Mouse (Mus musculus) CD4-positive helper T cell, adult 2 months (primary cell): ENCODE measurements at regions not wholly inside any gene's neighbourhood (a gene's known extent, or its start where the extent isn't known, plus 50 kb on each side); places are given as distances from the start of the nearest gene placed in this dataset.

Experiments
- DNase-seq: peaks from one replicate; pipeline ENCODE4 v3.0.0-alpha.2; 2012; ENCODE audit warnings: low read depth, missing footprints, low spot score

DNA sequence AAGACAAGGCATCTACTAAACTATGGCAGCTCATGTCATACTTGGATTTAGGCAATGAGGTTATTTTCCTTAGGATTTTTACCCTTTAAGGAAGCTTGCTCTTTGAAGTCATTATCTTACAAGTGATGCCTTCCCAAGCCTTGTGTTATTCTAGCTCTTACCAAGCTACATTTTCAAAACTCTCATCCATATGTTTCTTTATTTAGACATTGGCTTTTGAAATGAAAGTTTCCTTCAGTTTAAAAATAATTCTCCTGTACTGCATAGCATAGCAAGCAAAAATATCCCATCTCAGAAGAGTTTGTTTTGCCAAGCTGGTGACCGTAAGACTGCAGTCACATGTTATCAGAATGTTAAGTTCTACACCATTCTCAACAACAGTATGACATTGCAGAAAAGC, 372.8 kb upstream of the Sptlc3 start:
- no peak for DNase-seq

DNA sequence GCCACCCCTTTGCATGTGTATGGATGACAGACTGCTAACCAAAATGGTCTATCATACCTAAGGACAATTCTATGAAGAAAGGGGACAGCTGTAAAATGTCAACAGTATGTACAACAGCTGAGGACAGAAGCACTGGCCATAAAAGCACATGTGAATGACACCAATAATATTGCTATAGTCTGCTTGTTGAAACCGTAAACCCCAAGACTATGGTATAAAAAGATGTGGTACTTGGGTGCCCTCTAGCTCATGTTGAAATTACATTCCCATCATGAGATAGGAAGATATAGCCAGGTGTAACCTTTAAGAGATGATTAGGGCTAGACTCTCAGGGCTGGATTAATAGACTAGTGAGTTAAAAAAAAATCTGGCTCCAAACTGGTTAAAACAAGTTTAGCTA, 361.6 kb upstream of the Sptlc3 start:
- DNase-seq: no peak

GRCm38 (mm10) chr2:139147004-139147403, 346.7 kb upstream of the Sptlc3 start:
- DNase-seq: no peak

DNA sequence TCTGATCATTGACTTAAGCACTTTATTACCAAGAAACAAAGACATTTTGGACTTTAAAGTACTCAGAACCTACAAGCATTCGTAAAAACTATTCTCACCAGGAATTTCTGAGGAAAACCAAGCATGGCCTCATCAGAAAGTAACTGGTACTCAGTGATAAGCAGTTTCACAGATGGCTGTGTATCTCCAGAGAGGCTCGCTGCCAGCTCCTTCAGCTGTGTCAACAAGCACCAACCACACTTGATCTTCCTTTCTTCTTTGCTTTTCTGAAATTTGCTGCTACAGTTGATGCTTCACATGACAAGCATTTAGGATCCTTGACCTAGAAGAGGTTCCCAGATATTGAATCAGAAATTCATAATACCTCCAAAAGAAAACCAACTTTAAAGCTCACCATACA, 314.1 kb upstream of the Sptlc3 start:
- DNase-seq: no peak

GRCm38 (mm10) chr2:139198281-139198680, 295.4 kb upstream of the Sptlc3 start:
- no peak for DNase-seq

- DNase-seq: no peak
Measured at GRCm38 (mm10) chr2:139207649-139208048, 286.1 kb upstream of the Sptlc3 start.

DNA sequence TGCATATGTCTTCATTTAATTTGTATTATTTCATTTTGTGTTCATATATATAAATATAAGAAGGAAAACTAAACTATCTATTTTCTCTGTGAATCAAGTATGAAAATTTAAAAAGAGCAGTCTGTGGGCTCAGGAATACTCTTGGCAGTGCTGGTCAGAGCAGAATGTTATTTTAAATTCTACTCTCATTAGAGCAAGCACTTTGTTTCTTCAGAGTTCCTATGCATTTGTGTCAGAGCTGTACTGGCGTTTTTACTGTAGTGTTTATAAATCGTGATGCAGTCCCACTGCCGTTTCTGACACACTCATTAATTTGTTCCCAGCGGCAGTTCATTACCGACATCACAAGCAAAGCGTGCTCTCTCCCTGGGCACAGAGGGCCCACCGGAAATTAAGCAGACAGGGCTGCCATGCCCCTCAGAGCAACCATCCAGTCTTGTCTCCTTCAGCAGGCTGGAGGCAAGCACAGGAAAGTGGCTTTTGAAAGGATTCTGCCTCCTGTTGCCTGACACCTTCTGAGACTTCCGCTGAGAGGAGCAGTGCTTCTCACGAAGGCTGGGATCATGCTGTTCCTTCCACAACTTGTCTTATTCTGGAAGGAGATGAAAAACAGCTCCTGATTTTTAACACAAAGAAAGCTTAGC, 272.8 kb upstream of the Sptlc3 start:
- DNase-seq: no peak

GRCm38 (mm10) chr2:139230453-139230852, 263.3 kb upstream of the Sptlc3 start:
- DNase-seq: no peak

- no peak for DNase-seq
Measured at GRCm38 (mm10) chr2:139250138-139250537, 243.6 kb upstream of the Sptlc3 start.

GRCm38 (mm10) chr2:139267119-139267518, 226.6 kb upstream of the Sptlc3 start:
- no peak for DNase-seq

GRCm38 (mm10) chr2:139276581-139276980, 217.1 kb upstream of the Sptlc3 start:
- no peak for DNase-seq

DNA sequence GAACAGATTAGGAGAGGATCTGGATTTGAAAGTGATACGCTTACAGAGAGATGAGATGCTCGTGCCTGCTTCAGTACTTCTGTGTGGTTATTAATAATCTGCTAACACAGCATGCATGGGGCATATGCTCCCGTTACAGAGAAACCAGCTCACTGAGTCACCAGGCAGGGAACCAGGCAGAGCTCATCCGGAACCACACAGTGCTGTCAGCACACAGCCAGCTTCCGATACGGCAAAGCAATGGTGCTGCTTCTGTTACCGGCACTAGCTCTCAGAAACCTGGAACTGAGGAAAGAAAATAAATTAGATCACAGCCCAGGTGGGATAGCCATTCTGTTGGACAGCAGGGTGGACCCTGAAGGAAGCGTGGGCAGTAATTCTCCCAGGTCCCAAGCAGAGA, 216.1 kb upstream of the Sptlc3 start:
- DNase-seq: no peak

DNA sequence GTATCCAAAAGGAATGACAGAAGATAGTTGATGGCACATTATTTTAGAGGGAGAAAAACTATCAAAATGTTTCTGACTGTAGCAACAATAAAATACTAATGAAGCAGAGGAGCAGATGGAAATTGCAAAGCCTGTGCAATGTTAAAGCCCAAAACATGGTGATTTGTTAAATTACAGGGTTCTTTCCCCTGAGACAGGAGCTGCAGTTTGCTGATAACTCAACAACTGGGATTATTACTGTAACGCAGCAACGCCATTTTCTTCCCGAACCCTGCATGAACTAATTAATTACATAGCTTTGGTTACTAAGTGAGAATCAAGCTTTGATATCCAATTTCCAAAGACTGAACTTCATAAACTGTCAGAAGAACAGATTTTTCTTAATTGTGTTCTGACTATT, 212.7 kb upstream of the Sptlc3 start:
- DNase-seq: no peak

- DNase-seq: no peak
Measured at GRCm38 (mm10) chr2:139284315-139284714, 209.4 kb upstream of the Sptlc3 start.

GRCm38 (mm10) chr2:139286446-139286845, 207.3 kb upstream of the Sptlc3 start:
- no peak for DNase-seq

- DNase-seq: no peak
Measured at GRCm38 (mm10) chr2:139298541-139299152, 195.1 kb upstream of the Sptlc3 start.

DNA sequence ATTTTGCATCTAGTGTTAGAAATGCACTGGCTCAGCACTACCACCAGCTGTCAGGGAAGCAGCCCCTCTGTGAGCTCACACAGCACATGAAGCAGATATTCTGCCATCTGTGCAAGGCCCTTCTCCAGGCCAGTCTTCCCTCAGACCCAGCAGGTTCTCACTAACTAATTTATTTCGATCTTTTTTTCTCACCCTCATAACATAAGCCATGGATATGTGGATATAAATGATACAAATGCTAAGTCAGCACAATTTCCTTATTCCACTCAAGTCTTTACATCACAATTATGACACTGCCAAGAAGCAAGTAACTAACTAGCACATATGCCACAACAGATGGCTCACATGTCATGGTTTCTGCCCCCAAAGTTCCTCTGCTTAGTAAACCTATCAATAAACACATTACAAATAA, 182.3 kb upstream of the Sptlc3 start:
- no peak for DNase-seq

- DNase-seq: no peak
Measured at GRCm38 (mm10) chr2:139312053-139312452, 181.7 kb upstream of the Sptlc3 start.

- DNase-seq: no peak
Measured at GRCm38 (mm10) chr2:139322509-139322908, 171.2 kb upstream of the Sptlc3 start.

GRCm38 (mm10) chr2:139325501-139325900, 168.2 kb upstream of the Sptlc3 start:
- DNase-seq: no peak

- no peak for DNase-seq
Measured at GRCm38 (mm10) chr2:139334681-139335080, 159.0 kb upstream of the Sptlc3 start.

DNA sequence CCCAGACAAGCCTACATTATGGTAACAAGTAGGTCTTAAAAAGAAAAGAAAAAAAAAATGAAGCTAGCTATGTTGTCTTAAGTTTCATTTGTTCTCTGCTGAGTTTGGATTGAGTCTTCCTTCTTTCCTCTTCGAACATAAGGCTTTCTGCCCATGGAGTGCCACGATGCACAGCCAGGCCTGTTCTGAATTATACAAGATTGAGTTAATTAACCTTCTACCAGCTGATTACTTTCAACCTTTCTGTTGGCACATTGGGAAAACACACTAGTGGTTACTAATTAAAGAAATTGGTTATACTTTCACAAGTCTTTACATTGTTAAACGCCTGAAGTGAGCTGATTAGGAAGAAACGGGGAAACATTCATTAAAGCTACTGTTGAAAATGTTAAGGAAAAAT, 155.5 kb upstream of the Sptlc3 start:
- no peak for DNase-seq

DNA sequence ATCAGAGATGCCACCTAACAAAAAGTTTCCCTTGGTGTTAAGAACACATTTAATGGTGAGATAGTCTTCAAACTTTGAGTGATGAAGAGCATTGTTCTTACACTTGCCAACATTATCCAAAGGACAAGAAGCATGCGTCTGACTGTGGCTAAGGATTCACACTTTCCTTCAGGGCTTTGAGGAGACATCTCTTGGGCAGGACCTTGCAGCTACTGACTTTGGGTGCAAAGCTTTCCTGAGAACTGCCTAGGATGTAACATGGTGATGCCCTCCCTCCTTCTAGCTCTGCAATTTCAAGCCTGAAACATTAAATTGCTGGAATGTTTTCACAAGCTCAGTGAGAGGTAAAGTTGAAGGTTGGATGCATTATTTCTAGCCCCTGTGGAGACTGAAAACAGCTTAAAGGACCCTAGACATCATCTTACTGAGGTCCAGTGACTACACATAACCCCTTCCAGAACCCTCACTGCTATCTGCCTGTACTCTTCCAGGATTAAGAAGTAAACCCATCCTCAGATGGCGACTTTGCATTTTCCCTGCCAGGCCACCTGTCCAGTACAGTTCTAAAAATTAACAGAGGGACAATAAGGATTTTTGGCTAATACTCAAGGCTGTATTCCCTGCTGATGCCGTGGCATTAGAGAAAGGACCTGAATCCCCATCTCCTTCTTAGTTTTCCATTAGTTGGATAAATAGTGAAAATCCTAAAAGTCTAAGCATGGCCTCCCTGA, 137.3 kb upstream of the Sptlc3 start:
- DNase-seq: no peak
